Mouse (Mus musculus): ENCODE data around the gene Otor. TPM values are rescaled to one million over a fixed set of nuclear protein-coding genes. Genes with fewer than 3 reads are reported as not detected.

Otor gene
- polyA plus RNA-seq, 1 experiment from 2014 or later, result 0.53 TPM

DNA sequence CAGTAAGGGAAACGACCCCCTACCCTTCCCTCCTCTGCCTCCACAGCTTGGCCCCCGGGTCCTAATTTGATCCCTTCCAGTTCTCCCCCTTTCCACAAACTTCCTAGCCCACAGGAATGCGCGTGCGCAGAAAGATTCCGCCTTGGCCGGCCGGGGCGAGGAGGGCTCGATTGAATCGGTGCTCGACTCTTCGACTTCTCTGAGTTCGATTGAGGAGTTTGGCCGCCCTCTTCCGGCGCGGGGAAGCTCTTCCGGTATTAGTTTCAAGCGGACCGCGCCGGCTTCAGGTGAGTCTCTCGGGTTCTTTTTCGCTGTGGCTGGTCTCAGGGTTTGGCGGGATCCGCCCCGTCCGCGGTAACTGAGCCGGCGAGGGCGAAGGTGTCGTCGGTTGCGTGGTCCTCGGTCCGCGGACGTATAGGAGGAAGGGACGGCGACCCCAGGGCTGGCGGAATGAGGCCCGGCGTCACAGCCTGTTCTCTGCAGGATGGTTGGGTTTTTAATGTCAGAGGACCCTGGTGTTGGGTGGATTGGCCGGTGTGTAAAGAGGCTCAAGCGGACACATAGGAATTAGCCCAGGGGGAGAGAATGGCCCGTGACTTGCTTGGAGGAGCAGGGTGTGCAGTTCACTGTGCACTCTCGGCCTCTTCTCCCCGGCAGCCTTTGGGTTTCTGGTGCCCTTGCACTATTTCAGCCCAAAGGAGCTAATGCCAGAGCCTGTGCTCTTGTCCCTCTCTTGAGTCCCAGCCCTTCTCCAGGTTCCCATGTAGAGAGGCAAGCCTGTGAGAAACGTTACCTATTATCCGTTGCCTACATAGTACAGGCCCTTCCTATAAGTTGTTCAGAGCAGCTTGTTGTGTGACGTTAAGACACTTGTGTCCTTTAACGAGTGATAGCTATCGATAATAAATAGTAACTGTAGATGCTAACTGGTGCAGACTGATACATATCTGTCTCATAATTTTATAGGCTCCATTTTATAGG lies 15.2 kb upstream of the Otor start, which contains the start of gene Snrpb2:
Gene Snrpb2 (plus strand): TSS at position 228 of the 981 bp plus-strand sequence.
- peak within 1 kb of the TSS; percentile 92 for H3K4me2 ChIP-seq (ENCODE audit: low read length)
- H3K9me3 ChIP-seq (ENCODE audit: control insufficient read depth, low read length), result no peaks in the 10 kb centered on the region
- H3K27ac ChIP-seq (ENCODE audit: low read length), result no peak within 1 kb of the TSS
- peak; percentile 96 for ATAC-seq
- H3K27me3 ChIP-seq (replicated peaks; ENCODE audit: control insufficient read depth, insufficient read depth, low read length), result 0 out of 2 replicates have a peak, but pooled peaks cover 3% of the 10 kb centered on the region
- peak within 1 kb of the TSS; percentile 97 for H3K4me3 ChIP-seq (replicated peaks; ENCODE audit: low read length)
- peak within 1 kb of the TSS; percentile 79 for H3K9ac ChIP-seq (replicated peaks; ENCODE audit: low read depth, low read length)
- H3K36me3 ChIP-seq (ENCODE audit: control insufficient read depth, insufficient read depth), result peaks cover 7% of the 10 kb centered on the region; the same call in 1 of the 2 replicates
- WGBS, result under 1% methylated on average over 55 of the region's 55 CpGs
- H3K4me1 ChIP-seq (replicated peaks; ENCODE audit: control insufficient read depth, insufficient read depth, low read length), result peaks cover 10% of the 10 kb centered on the region

DNA sequence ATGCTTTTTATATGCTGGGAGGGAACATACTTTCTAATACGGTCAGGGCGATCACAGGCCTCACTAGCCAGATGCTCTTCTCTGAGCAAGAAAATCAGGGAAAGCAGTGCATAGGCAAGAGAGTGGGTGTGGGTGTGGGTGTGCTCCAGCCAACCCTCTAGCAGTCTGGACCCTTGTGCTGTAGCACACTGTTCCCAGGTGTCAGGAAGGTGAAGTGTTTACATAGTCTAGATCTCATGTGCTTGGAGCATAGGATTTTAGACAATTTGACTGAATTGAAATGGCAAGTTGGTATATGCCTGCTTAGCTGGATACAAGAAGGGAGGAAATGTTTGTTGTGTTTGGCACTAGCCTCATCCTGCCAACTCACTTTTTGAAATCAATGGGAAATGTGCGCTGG lies 12.4 kb upstream of the Otor start:
- H3K4me1 ChIP-seq (replicated peaks; ENCODE audit: control insufficient read depth, insufficient read depth, low read length), result peaks cover 10% of the 10 kb centered on the region
- H3K9me3 ChIP-seq (ENCODE audit: control insufficient read depth, low read length), result no peaks in the 10 kb centered on the region
- WGBS, result 97% methylated on average over 3 of the region's 3 CpGs
- peaks cover 19% of the 10 kb centered on the region for H3K36me3 ChIP-seq (ENCODE audit: control insufficient read depth, insufficient read depth)
- no peak overlapping the region for H3K9ac ChIP-seq (replicated peaks; ENCODE audit: low read depth, low read length)
- H3K4me2 ChIP-seq (ENCODE audit: low read length), result no peak overlapping the region
- H3K27me3 ChIP-seq (replicated peaks; ENCODE audit: control insufficient read depth, insufficient read depth, low read length), result 0 out of 2 replicates have a peak, but pooled peaks cover 3% of the 10 kb centered on the region
- H3K27ac ChIP-seq (ENCODE audit: low read length), result no peak overlapping the region
- H3K4me3 ChIP-seq (replicated peaks; ENCODE audit: low read length), result no peak overlapping the region
- ATAC-seq, result no peak

DNA sequence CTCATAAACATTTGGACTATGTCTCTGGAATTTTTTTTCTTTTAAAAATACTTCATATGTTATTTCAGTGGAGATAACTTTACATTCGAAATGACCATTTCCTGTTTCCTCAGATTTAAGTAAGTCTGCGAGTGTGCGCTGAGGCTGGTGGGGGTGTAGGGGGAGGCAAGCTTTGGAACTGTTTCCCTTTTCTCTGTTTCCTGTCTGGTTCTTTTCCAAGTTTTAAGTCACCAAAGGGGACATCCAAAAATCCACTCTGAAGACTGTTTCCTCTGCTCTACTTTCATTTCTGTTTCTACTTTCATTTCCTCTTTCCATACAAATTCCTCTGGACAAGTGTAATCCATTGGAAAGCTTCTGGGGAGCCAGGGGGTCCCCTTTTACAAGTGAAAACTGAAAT lies 3.4 kb downstream of the Otor start:
- Histone ChIP-seq H3K9me3 (ENCODE audit: control insufficient read depth, low read length) (no peaks in the 10 kb centered on the region), H3K27ac (ENCODE audit: low read length) (no peak overlapping the region), H3K27me3 (replicated peaks; ENCODE audit: control insufficient read depth, insufficient read depth, low read length) (no peaks in the 10 kb centered on the region), H3K4me3 (replicated peaks; ENCODE audit: low read length) (no peak overlapping the region), H3K9ac (replicated peaks; ENCODE audit: low read depth, low read length) (no peak overlapping the region), H3K36me3 (ENCODE audit: control insufficient read depth, insufficient read depth) (no peaks in the 10 kb centered on the region), H3K4me1 (replicated peaks; ENCODE audit: control insufficient read depth, insufficient read depth, low read length) (peaks cover 8% of the 10 kb centered on the region; the same call in 1 of the 2 replicates), H3K4me2 (ENCODE audit: low read length) (no peak overlapping the region)
- ATAC-seq, result no peak
- 88% methylated on average over 3 of the region's 3 CpGs for WGBS

DNA sequence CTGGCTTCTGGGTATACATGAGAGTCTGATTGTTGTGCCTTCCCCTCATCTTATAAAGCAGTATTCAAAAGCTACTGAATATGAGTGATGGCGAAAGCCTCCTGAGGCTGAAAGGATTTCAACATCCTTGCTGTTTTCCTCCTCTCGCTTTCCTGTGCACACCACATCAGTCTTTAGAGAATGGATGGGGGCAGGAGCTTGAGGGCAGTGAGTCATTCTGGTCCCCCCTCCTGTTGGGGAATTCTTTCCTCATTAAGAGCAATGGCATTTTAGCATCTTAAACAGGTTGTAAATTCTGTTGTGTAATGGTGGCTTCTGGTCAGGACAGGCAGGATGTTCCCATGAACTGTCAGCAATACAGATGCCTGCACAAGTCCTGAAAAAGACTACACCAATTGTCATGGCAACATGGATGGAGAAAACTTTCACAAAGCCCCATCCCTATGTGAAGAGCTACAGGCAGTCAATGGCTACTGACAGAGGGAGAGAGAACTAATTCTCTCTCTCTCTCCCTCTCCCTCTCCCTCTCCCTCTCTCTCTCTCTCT lies 6.7 kb downstream of the Otor start:
- Histone ChIP-seq H3K36me3 (ENCODE audit: control insufficient read depth, insufficient read depth) (no peaks in the 10 kb centered on the region), H3K9me3 (ENCODE audit: control insufficient read depth, low read length) (no peaks in the 10 kb centered on the region), H3K4me2 (ENCODE audit: low read length) (no peak overlapping the region), H3K27me3 (replicated peaks; ENCODE audit: control insufficient read depth, insufficient read depth, low read length) (no peaks in the 10 kb centered on the region), H3K4me3 (replicated peaks; ENCODE audit: low read length) (no peak overlapping the region), H3K4me1 (replicated peaks; ENCODE audit: control insufficient read depth, insufficient read depth, low read length) (no peaks in the 10 kb centered on the region), H3K9ac (replicated peaks; ENCODE audit: low read depth, low read length) (no peak overlapping the region), H3K27ac (ENCODE audit: low read length) (no peak overlapping the region)
- no peak for ATAC-seq
- 49% methylated on average over 2 of the region's 2 CpGs for WGBS

DNA sequence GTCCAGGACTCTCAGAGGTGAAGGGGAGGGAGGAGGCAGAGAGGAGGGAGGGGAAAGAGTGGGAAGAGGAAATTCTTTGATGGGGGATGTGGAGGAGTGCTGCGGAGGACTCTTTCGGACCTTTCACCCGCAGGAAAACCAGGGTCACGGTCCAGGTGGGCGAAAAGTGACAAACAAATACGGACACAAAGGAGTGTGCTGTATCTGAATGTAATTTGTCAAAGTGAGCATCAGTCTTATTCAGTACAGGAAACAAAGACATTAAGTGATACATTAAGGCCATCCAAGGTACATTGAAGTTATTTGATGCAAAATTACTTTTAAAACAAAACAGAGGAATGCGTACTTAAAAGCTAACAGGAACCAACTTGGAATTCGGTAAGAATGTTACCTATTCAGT lies 11.6 kb downstream of the Otor start:
- Histone ChIP-seq H3K4me2 (ENCODE audit: low read length) (no peak overlapping the region), H3K9ac (replicated peaks; ENCODE audit: low read depth, low read length) (no peak overlapping the region), H3K4me1 (replicated peaks; ENCODE audit: control insufficient read depth, insufficient read depth, low read length) (no peaks in the 10 kb centered on the region; the same call in 1 of the 2 replicates), H3K27me3 (replicated peaks; ENCODE audit: control insufficient read depth, insufficient read depth, low read length) (no peaks in the 10 kb centered on the region), H3K4me3 (replicated peaks; ENCODE audit: low read length) (no peak overlapping the region), H3K27ac (ENCODE audit: low read length) (no peak overlapping the region), H3K36me3 (ENCODE audit: control insufficient read depth, insufficient read depth) (no peaks in the 10 kb centered on the region), H3K9me3 (ENCODE audit: control insufficient read depth, low read length) (no peaks in the 10 kb centered on the region)
- 94% methylated on average over 8 of the region's 8 CpGs for WGBS
- ATAC-seq, result no peak

DNA sequence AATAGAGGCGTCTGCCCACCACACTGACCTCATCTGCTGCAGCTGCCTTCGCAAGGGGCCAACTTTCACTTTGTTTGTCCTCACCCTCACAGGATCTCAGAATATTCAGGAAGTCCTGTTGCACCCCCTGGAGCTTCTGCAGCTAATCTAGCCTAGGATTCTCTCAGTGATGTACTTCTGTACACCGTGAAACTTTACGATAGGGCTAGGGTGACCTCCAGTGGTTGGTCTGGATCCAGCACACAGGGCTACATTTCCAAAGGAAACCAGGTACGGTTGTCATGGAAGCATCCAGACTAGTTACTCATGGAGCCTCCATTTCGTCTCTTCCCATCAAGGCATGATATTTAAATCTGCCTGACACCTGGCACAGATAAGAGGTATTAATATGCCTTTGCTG lies 15.5 kb downstream of the Otor start:
- Histone ChIP-seq H3K9ac (replicated peaks; ENCODE audit: low read depth, low read length) (no peak overlapping the region), H3K27ac (ENCODE audit: low read length) (no peak overlapping the region), H3K4me3 (replicated peaks; ENCODE audit: low read length) (no peak overlapping the region), H3K4me1 (replicated peaks; ENCODE audit: control insufficient read depth, insufficient read depth, low read length) (no peaks in the 10 kb centered on the region; the same call in 1 of the 2 replicates), H3K9me3 (ENCODE audit: control insufficient read depth, low read length) (no peaks in the 10 kb centered on the region), H3K27me3 (replicated peaks; ENCODE audit: control insufficient read depth, insufficient read depth, low read length) (no peaks in the 10 kb centered on the region), H3K36me3 (ENCODE audit: control insufficient read depth, insufficient read depth) (no peaks in the 10 kb centered on the region), H3K4me2 (ENCODE audit: low read length) (no peak overlapping the region)
- ATAC-seq, result peak; percentile 93
- 40% methylated on average over 6 of the region's 6 CpGs for WGBS

DNA sequence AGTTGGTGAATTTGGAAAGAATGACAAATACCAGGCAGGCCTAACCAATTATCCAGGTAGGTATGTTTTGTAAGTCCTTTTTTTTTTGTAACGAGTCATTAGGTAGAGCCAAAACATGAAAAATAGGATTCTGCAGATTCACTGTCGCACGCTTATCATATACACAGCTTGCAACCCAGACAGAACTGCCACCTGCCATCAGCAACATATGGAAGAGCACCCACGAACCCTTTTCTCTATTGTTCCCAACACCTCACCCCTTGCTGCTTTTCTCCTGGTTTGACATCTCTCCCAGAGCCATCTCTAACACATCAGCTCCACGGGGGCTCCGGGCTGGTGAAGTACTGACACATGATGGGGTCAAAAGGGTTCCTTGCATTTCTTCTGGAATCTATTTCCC lies 16.5 kb downstream of the Otor start:
- Histone ChIP-seq H3K4me1 (replicated peaks; ENCODE audit: control insufficient read depth, insufficient read depth, low read length) (no peaks in the 10 kb centered on the region; the same call in 1 of the 2 replicates), H3K36me3 (ENCODE audit: control insufficient read depth, insufficient read depth) (no peaks in the 10 kb centered on the region), H3K27me3 (replicated peaks; ENCODE audit: control insufficient read depth, insufficient read depth, low read length) (no peaks in the 10 kb centered on the region), H3K27ac (ENCODE audit: low read length) (no peak overlapping the region), H3K4me3 (replicated peaks; ENCODE audit: low read length) (no peak overlapping the region), H3K4me2 (ENCODE audit: low read length) (no peak overlapping the region), H3K9ac (replicated peaks; ENCODE audit: low read depth, low read length) (no peak overlapping the region), H3K9me3 (ENCODE audit: control insufficient read depth, low read length) (no peaks in the 10 kb centered on the region)
- ATAC-seq, result peak; percentile 24; the same call in 1 of the 2 replicates
- WGBS, result 74% methylated on average over 6 of the region's 6 CpGs

DNA sequence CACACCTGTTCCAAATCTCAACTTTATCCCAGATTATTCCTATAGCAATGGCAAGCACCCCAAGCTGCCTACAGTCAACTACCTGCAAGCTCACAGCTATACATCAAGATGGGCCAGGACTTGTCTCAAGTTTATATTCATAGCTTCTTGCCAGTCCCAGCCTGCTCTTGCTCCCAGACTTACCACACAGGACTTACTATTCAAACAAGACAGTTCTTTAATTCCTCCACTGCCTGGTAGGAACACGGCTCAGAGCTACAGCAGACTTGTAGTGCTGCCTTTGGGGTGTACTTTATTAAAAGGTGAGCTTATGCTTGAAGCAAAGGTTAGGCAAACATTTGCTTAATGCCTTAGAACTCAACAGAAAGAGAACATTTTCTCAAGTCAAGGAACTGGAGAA lies 18.9 kb downstream of the Otor start:
- no peaks in the 10 kb centered on the region for H3K27me3 ChIP-seq (replicated peaks; ENCODE audit: control insufficient read depth, insufficient read depth, low read length)
- no peak for ATAC-seq
- H3K4me1 ChIP-seq (replicated peaks; ENCODE audit: control insufficient read depth, insufficient read depth, low read length), result no peaks in the 10 kb centered on the region; the same call in 1 of the 2 replicates
- 93% methylated on average over 1 of the region's 1 CpGs for WGBS
- no peaks in the 10 kb centered on the region for H3K9me3 ChIP-seq (ENCODE audit: control insufficient read depth, low read length)
- no peak overlapping the region for H3K4me2 ChIP-seq (ENCODE audit: low read length)
- no peak overlapping the region for H3K27ac ChIP-seq (ENCODE audit: low read length)
- no peak overlapping the region for H3K9ac ChIP-seq (replicated peaks; ENCODE audit: low read depth, low read length)
- no peak overlapping the region for H3K4me3 ChIP-seq (replicated peaks; ENCODE audit: low read length)
- H3K36me3 ChIP-seq (ENCODE audit: control insufficient read depth, insufficient read depth), result no peaks in the 10 kb centered on the region

DNA sequence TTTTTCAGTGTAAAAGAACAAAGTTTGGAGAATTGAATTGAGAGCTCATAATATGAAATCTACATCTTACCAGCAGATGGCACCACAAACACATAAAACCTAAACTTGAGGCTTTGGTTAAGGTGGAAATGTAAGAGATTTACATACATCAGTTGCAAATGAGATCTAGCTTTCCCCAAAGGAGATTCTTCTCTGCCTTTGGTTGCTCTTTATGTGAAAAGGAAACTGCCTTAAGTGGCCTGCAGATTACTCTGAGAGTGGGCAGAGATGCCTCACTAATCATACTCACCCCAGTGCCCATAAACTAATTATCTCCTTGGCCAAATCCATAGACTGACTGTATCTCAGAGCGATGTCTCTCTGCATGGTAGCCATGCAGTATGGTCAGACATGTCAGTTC lies 35.6 kb downstream of the Otor start:
- H3K4me1 ChIP-seq (replicated peaks; ENCODE audit: control insufficient read depth, insufficient read depth, low read length), result peaks cover 4% of the 10 kb centered on the region

More for the DNA sequence above, 35.6 kb downstream of the Otor start:
- no peaks in the 10 kb centered on the region for H3K36me3 ChIP-seq (ENCODE audit: control insufficient read depth, insufficient read depth)
- H3K9ac ChIP-seq (replicated peaks; ENCODE audit: low read depth, low read length), result no peak overlapping the region
- peak; percentile 45 for ATAC-seq
- WGBS, result 94% methylated on average over 1 of the region's 1 CpGs
- H3K4me2 ChIP-seq (ENCODE audit: low read length), result no peak overlapping the region
- H3K27me3 ChIP-seq (replicated peaks; ENCODE audit: control insufficient read depth, insufficient read depth, low read length), result no peaks in the 10 kb centered on the region
- H3K9me3 ChIP-seq (ENCODE audit: control insufficient read depth, low read length), result no peaks in the 10 kb centered on the region
- no peak overlapping the region for H3K27ac ChIP-seq (ENCODE audit: low read length)
- H3K4me3 ChIP-seq (replicated peaks; ENCODE audit: low read length), result no peak overlapping the region
